Mouse (Mus musculus): ENCODE results near the gene Gdpd3. TPM values are rescaled to one million over a fixed set of nuclear protein-coding genes. Genes with fewer than 3 reads are reported as not detected.

Gdpd3 gene
- polyA plus RNA-seq, 1 experiment from 2014 or later, result 1.9 TPM

DNA sequence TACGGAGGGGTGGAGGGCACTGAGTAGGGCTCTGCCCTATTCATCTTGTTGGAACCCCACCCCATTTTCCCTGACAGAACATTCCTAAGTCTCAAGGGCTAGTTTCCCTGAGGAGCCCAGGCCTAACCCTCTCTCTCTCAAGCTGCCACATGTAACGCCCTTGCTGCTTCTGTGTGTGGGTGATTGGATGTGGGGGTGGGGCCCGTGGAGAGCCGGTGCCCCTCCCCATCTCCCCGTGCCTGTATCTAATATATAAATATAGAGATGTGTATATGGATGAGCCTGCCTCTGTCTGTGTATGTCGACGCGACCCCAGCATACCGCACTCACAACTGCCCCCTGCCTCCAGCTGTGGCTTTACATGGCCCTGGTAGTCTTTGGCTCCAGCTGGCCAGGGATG, 594 bp upstream of the Gdpd3 start:
- H3K4me3 ChIP-seq (ENCODE audit: low read depth, low read length), result no peak overlapping the region
- no peak overlapping the region for H3K27ac ChIP-seq (ENCODE audit: low read depth, low read length)
- no peaks in the 10 kb centered on the region for H3K27me3 ChIP-seq (ENCODE audit: control insufficient read depth, insufficient read depth, low read length)
- H3K4me1 ChIP-seq (replicated peaks; ENCODE audit: control insufficient read depth, insufficient read depth, low read length), result peaks cover 1% of the 10 kb centered on the region; the same call in 1 of the 2 replicates
- no peak overlapping the region for H3K4me2 ChIP-seq (ENCODE audit: low read depth, low read length, severe bottlenecking)
- H3K9ac ChIP-seq (ENCODE audit: low read length), result no peak overlapping the region
- DNase-seq (ENCODE audit: low spot score) (no peak), ATAC-seq (replicated peaks; ENCODE audit: low FRiP score) (no peak)
- no peaks in the 10 kb centered on the region for H3K9me3 ChIP-seq (ENCODE audit: control insufficient read depth, low read length)
- 94% methylated on average over 9 of the region's 9 CpGs for WGBS
- H3K36me3 ChIP-seq (ENCODE audit: control insufficient read depth, insufficient read depth, low read length), result no peaks in the 10 kb centered on the region; the same call in 1 of the 2 replicates

GRCm38 (mm10) chr7:126767001-126767400, 867 bp downstream of the Gdpd3 start:
- DNase-seq (ENCODE audit: low spot score), result no peak
- Histone ChIP-seq H3K27me3 (ENCODE audit: control insufficient read depth, insufficient read depth, low read length) (no peaks in the 10 kb centered on the region), H3K9ac (ENCODE audit: low read length) (no peak overlapping the region), H3K4me2 (ENCODE audit: low read depth, low read length, severe bottlenecking) (no peak overlapping the region), H3K4me3 (ENCODE audit: low read depth, low read length) (no peak overlapping the region), H3K27ac (ENCODE audit: low read depth, low read length) (no peak overlapping the region), H3K36me3 (ENCODE audit: control insufficient read depth, insufficient read depth, low read length) (no peaks in the 10 kb centered on the region; the same call in 1 of the 2 replicates), H3K9me3 (ENCODE audit: control insufficient read depth, low read length) (no peaks in the 10 kb centered on the region), H3K4me1 (replicated peaks; ENCODE audit: control insufficient read depth, insufficient read depth, low read length) (no peaks in the 10 kb centered on the region)
- no peak for ATAC-seq (replicated peaks; ENCODE audit: low FRiP score)
- WGBS, result 93% methylated on average over 8 of the region's 8 CpGs

- no peak for ATAC-seq (replicated peaks; ENCODE audit: low FRiP score)
- H3K4me1 ChIP-seq (replicated peaks; ENCODE audit: control insufficient read depth, insufficient read depth, low read length), result no peaks in the 10 kb centered on the region
- DNase-seq (ENCODE audit: low spot score), result no peak
- H3K27ac ChIP-seq (ENCODE audit: low read depth, low read length), result no peak overlapping the region
- no peaks in the 10 kb centered on the region; the same call in 1 of the 2 replicates for H3K36me3 ChIP-seq (ENCODE audit: control insufficient read depth, insufficient read depth, low read length)
- no peak overlapping the region for H3K9ac ChIP-seq (ENCODE audit: low read length)
- WGBS, result 86% methylated on average over 12 of the region's 12 CpGs
- no peak overlapping the region for H3K4me2 ChIP-seq (ENCODE audit: low read depth, low read length, severe bottlenecking)
- H3K27me3 ChIP-seq (ENCODE audit: control insufficient read depth, insufficient read depth, low read length), result no peaks in the 10 kb centered on the region
- no peaks in the 10 kb centered on the region for H3K9me3 ChIP-seq (ENCODE audit: control insufficient read depth, low read length)
- no peak overlapping the region for H3K4me3 ChIP-seq (ENCODE audit: low read depth, low read length)
These were observed 4.7 kb downstream of the Gdpd3 start for GRCm38 (mm10) chr7:126770784-126771183.

GRCm38 (mm10) chr7:126773351-126773750, 7.2 kb downstream of the Gdpd3 start:
- no peaks in the 10 kb centered on the region; the same call in 1 of the 2 replicates for H3K36me3 ChIP-seq (ENCODE audit: control insufficient read depth, insufficient read depth, low read length)
- no peaks in the 10 kb centered on the region for H3K9me3 ChIP-seq (ENCODE audit: control insufficient read depth, low read length)
- 92% methylated on average over 2 of the region's 2 CpGs for WGBS
- ATAC-seq (replicated peaks; ENCODE audit: low FRiP score) (no peak), DNase-seq (ENCODE audit: low spot score) (no peak)
- H3K27ac ChIP-seq (ENCODE audit: low read depth, low read length), result no peak overlapping the region
- no peaks in the 10 kb centered on the region for H3K27me3 ChIP-seq (ENCODE audit: control insufficient read depth, insufficient read depth, low read length)
- H3K9ac ChIP-seq (ENCODE audit: low read length), result no peak overlapping the region
- no peak overlapping the region for H3K4me3 ChIP-seq (ENCODE audit: low read depth, low read length)
- H3K4me1 ChIP-seq (replicated peaks; ENCODE audit: control insufficient read depth, insufficient read depth, low read length), result peaks cover 13% of the 10 kb centered on the region; the same call in 1 of the 2 replicates
- no peak overlapping the region for H3K4me2 ChIP-seq (ENCODE audit: low read depth, low read length, severe bottlenecking)

- no peaks in the 10 kb centered on the region; the same call in 1 of the 2 replicates for H3K36me3 ChIP-seq (ENCODE audit: control insufficient read depth, insufficient read depth, low read length)
- H3K4me3 ChIP-seq (ENCODE audit: low read depth, low read length), result no peak overlapping the region
- H3K27ac ChIP-seq (ENCODE audit: low read depth, low read length), result no peak overlapping the region
- H3K4me1 ChIP-seq (replicated peaks; ENCODE audit: control insufficient read depth, insufficient read depth, low read length), result peaks cover 13% of the 10 kb centered on the region; the same call in 1 of the 2 replicates
- H3K9me3 ChIP-seq (ENCODE audit: control insufficient read depth, low read length), result no peaks in the 10 kb centered on the region
- no peak for DNase-seq (ENCODE audit: low spot score)
- no peak overlapping the region for H3K9ac ChIP-seq (ENCODE audit: low read length)
- no peak overlapping the region for H3K4me2 ChIP-seq (ENCODE audit: low read depth, low read length, severe bottlenecking)
- H3K27me3 ChIP-seq (ENCODE audit: control insufficient read depth, insufficient read depth, low read length), result no peaks in the 10 kb centered on the region
- WGBS, result 86% methylated on average over 2 of the region's 2 CpGs
- no peak for ATAC-seq (replicated peaks; ENCODE audit: low FRiP score)
These were observed 8.3 kb downstream of the Gdpd3 start for GRCm38 (mm10) chr7:126774463-126774862.

DNA sequence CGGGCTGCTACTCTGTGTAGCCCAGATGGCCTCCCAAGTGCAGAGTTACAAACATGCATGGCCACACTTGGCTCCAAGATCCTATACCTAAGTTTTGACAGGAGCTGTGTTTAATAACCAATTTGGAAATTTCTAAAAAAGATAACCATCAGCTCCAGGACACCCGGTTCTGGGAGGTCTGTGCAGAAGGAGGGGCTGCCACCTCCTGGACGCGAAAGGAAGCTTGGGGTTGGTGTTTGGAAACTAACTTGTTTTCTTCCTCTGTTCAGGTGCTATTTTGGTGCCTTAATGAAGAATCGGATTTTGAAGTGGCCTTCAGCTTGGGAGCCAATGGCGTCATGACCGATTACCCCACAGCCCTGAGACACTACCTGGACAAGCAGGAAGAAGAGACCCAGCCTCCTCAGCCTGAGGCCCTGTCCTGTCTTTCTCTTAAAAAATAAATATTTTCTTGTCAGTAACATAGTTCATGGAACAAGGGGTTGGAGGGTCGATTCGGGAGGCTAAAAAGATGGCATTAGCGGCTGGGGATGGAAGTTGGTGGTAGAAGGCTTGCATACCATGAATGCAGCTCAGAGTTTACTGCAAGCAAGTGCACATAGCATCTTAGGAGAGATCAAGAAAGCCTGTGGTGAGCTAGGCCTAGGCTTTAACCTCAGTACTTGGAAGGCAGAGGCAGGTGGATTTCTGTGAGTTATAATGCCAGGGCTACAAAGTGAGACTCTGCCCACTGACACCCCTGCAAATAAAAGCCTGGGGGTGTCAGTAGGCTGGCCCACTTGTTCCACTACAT, 9.2 kb downstream of the Gdpd3 start:
- no peak overlapping the region for H3K9ac ChIP-seq (ENCODE audit: low read length)
- H3K4me2 ChIP-seq (ENCODE audit: low read depth, low read length, severe bottlenecking), result no peak overlapping the region
- 88% methylated on average over 10 of the region's 10 CpGs for WGBS
- H3K4me3 ChIP-seq (ENCODE audit: low read depth, low read length), result no peak overlapping the region
- DNase-seq (ENCODE audit: low spot score), result no peak
- H3K27ac ChIP-seq (ENCODE audit: low read depth, low read length), result no peak overlapping the region
- no peaks in the 10 kb centered on the region for H3K9me3 ChIP-seq (ENCODE audit: control insufficient read depth, low read length)
- no peaks in the 10 kb centered on the region for H3K36me3 ChIP-seq (ENCODE audit: control insufficient read depth, insufficient read depth, low read length)
- H3K4me1 ChIP-seq (replicated peaks; ENCODE audit: control insufficient read depth, insufficient read depth, low read length), result peaks cover 20% of the 10 kb centered on the region; the same call in 1 of the 2 replicates
- H3K27me3 ChIP-seq (ENCODE audit: control insufficient read depth, insufficient read depth, low read length), result no peaks in the 10 kb centered on the region
- no peak for ATAC-seq (replicated peaks; ENCODE audit: low FRiP score)

GRCm38 (mm10) chr7:126775978-126776234, 9.8 kb downstream of the Gdpd3 start:
- Histone ChIP-seq H3K27ac (ENCODE audit: low read depth, low read length) (no peak overlapping the region), H3K27me3 (ENCODE audit: control insufficient read depth, insufficient read depth, low read length) (no peaks in the 10 kb centered on the region), H3K4me1 (replicated peaks; ENCODE audit: control insufficient read depth, insufficient read depth, low read length) (peaks cover 20% of the 10 kb centered on the region; the same call in 1 of the 2 replicates), H3K9ac (ENCODE audit: low read length) (peak overlapping the region; percentile 80; the same call in 1 of the 2 replicates), H3K4me2 (ENCODE audit: low read depth, low read length, severe bottlenecking) (peak overlapping the region; percentile 97; the same call in 1 of the 2 replicates), H3K36me3 (ENCODE audit: control insufficient read depth, insufficient read depth, low read length) (no peaks in the 10 kb centered on the region), H3K4me3 (ENCODE audit: low read depth, low read length) (peak overlapping the region; percentile 67; the same call in 1 of the 2 replicates), H3K9me3 (ENCODE audit: control insufficient read depth, low read length) (no peaks in the 10 kb centered on the region)
- ATAC-seq (replicated peaks; ENCODE audit: low FRiP score) (no peak), DNase-seq (ENCODE audit: low spot score) (no peak)
- 78% methylated on average over 3 of the region's 3 CpGs for WGBS

DNA sequence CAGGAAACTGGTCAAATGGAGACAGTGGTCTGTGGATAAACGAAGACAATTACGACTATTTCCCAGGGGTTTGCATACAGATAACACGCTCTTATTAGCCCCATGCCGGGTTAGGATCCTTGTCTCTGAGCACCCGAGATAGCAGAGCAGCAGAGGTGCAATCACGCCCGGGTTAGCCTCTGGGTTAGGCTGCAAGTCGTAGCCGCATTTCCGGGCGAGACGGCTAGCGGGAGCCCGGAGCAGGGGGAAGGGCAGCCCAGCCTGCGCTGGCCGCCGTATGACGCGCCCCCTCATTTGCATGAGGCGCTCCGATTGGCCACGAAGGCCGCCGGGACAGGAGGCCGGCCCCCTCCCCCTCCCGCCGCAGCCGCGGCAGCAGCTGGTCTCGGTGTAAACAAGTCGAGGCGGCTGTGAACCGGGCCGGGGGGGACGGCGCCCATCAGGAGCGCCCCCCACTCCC, 10.5 kb downstream of the Gdpd3 start, which contains the start of gene Ypel3:
Gene Ypel3 (plus strand): TSS at position 358 of the 460 bp plus-strand sequence.
- Histone ChIP-seq H3K4me2 (ENCODE audit: low read depth, low read length, severe bottlenecking) (peak within 1 kb of the TSS; percentile 97), H3K9me3 (ENCODE audit: control insufficient read depth, low read length) (no peaks in the 10 kb centered on the region), H3K9ac (ENCODE audit: low read length) (peak within 1 kb of the TSS; percentile 80), H3K27me3 (ENCODE audit: control insufficient read depth, insufficient read depth, low read length) (no peaks in the 10 kb centered on the region), H3K36me3 (ENCODE audit: control insufficient read depth, insufficient read depth, low read length) (no peaks in the 10 kb centered on the region), H3K27ac (ENCODE audit: low read depth, low read length) (peak within 1 kb of the TSS; percentile 70), H3K4me3 (ENCODE audit: low read depth, low read length) (peak within 1 kb of the TSS; percentile 67), H3K4me1 (replicated peaks; ENCODE audit: control insufficient read depth, insufficient read depth, low read length) (peaks cover 24% of the 10 kb centered on the region)
- WGBS, result under 1% methylated on average over 36 of the region's 37 CpGs
- ATAC-seq (replicated peaks; ENCODE audit: low FRiP score) (peak; percentile 88), DNase-seq (ENCODE audit: low spot score) (peak; percentile 95)

Measured in forebrain, embryonic 11.5 days (tissue).